ENCODE assay signal across 9 mouse cellular contexts in genomic region chr4:82613606-82614465, GRCm38 (mm10).
DNase-seq lines count a peak whose midpoint lies in the region; ATAC-seq and TF ChIP-seq lines count a peak whose summit lies in the region.
"Had no signal": no experiment of that assay in that cellular context is flagged by ENCODE, and none has a peak within 500 bp of the region (broad histone marks: within the 10 kb centered on the region; RNA-seq: fewer than 3 reads in every experiment).

No protein-coding gene starts in this region.

- no peaks in the 10 kb centered on the region for H3K27me3 ChIP-seq in liver, adult 2 months (ENCODE audit: control insufficient read depth, insufficient read depth, low read length)
- no peaks in the 10 kb centered on the region for H3K27me3 ChIP-seq in forebrain, postnatal 0 days (ENCODE audit: insufficient read depth, low read length)
- H3K27me3 ChIP-seq: megakaryocyte, embryonic 14.5 days had no signal

- H3K4me3 ChIP-seq in liver, adult 2 months (ENCODE audit: insufficient read depth, low read depth, low read length), result no peak overlapping the region
- H3K4me3 ChIP-seq in forebrain, postnatal 0 days (ENCODE audit: low read depth, low read length), result no peak overlapping the region
- H3K4me3 ChIP-seq: megakaryocyte, embryonic 14.5 days had no signal

- no peaks in the 10 kb centered on the region for H3K9me3 ChIP-seq in forebrain, postnatal 0 days (ENCODE audit: low read length)
- H3K9me3 ChIP-seq: megakaryocyte, embryonic 14.5 days had no signal

- H3K27ac ChIP-seq in liver, adult 2 months (replicated peaks; ENCODE audit: insufficient read depth, low read depth, low read length), result no peak overlapping the region
- H3K27ac ChIP-seq in forebrain, postnatal 0 days (ENCODE audit: low read depth, low read length), result 0 out of 2 replicates have a peak overlapping the region, but pooled peaks have one; percentile 42

- no peaks in the 10 kb centered on the region for H3K79me2 ChIP-seq in liver, adult 2 months (ENCODE audit: control insufficient read depth, insufficient read depth, low read length)

- WGBS in liver, adult 2 months, result 64% methylated on average over 7 of the region's 7 CpGs
- WGBS in forebrain, postnatal 0 days, result 13% methylated on average over 7 of the region's 7 CpGs

- TF ChIP-seq POLR2A in liver, adult 2 months (IDR thresholded peaks at IDR 0.05; ENCODE audit: extremely low read depth, insufficient read depth, low read length), result no peak

- no peaks in the 10 kb centered on the region for H3K36me3 ChIP-seq in liver, adult 2 months (ENCODE audit: control insufficient read depth, insufficient read depth, low read length)
- no peaks in the 10 kb centered on the region for H3K36me3 ChIP-seq in forebrain, postnatal 0 days (ENCODE audit: insufficient read depth)

- H3K9ac ChIP-seq in liver, adult 2 months (ENCODE audit: low read depth, low read length), result no peak overlapping the region
- peak overlapping the region; percentile 34; the same call in 1 of the 2 replicates for H3K9ac ChIP-seq in forebrain, postnatal 0 days

- peak; percentile 90 for ATAC-seq in forebrain, postnatal 0 days
- ATAC-seq in monocyte, adult 5-6 weeks (replicated peaks; ENCODE audit: insufficient number of reproducible peaks, low FRiP score, low TSS enrichment, poor library complexity, severe bottlenecking), result no peak

- H3K4me2 ChIP-seq in forebrain, postnatal 0 days (ENCODE audit: low read depth), result peak overlapping the region; percentile 34

- no peaks in the 10 kb centered on the region for H3K4me1 ChIP-seq in liver, adult 2 months (ENCODE audit: control insufficient read depth, insufficient read depth, low read length)
- H3K4me1 ChIP-seq in forebrain, postnatal 0 days (ENCODE audit: insufficient read depth), result 0 out of 2 replicates have a peak, but pooled peaks cover 3% of the 10 kb centered on the region
- H3K4me1 ChIP-seq: megakaryocyte, embryonic 14.5 days had no signal

- peak; percentile 41 for TF ChIP-seq CTCF in liver, adult 2 months (IDR thresholded peaks at IDR 0.05; ENCODE audit: low read depth, low read length)
- TF ChIP-seq CTCF in forebrain, postnatal 0 days (IDR thresholded peaks at IDR 0.05; ENCODE audit: low read depth), result peak; percentile 72

- DNase-seq in liver, adult 2 months (ENCODE audit: extremely low read depth, low read depth, low spot score), result peak; percentile 31
- DNase-seq in liver, result no peak
- peak; percentile 61 to 78 for DNase-seq in cerebellum, adult 18-20 months
- DNase-seq in forebrain, postnatal 0 days, result peak; percentile 86
- peak; percentile 64 for DNase-seq in kidney, adult 9 months
- DNase-seq in lung, postnatal 14 days, result peak; percentile 49
- DNase-seq in yolk sac, embryonic 10.5 days (ENCODE audit: low spot score), result peak; percentile 36
